Mouse (Mus musculus): ENCODE data around the gene Dpagt1.
"Not testable (repeated sequence)": the region's sequence is repeated elsewhere in the genome, so short reads cannot be mapped to it uniquely, and the experiment has no call there.

GRCm38 (mm10) chr9:44325032-44325767 lies 619 bp upstream of the Dpagt1 start:
- TF ChIP-seq GATA1 (IDR thresholded peaks at IDR 0.05; ENCODE audit: borderline replicate concordance, low read length); FLI1 (IDR thresholded peaks at IDR 0.05; ENCODE audit: low read length): not testable (repeated sequence)
